Mouse (Mus musculus) CH12.LX (cell line): ENCODE data around the gene Atp9a.

Source experiments
- CTCF ChIP-seq, 2 experiments: IDR thresholded peaks in 1 of 2; conservative IDR thresholded peaks in 1 of 2; 2 replicates each; pipeline ENCODE4 v1.5.1; 2011 to 2012; ENCODE audit warnings: low read depth in 2 of 2, low read length in 2 of 2, improper control_type of control experiment in 1 of 2, inconsistent platforms in 1 of 2, mild to moderate bottlenecking in 1 of 2, moderate library complexity in 1 of 2
- EP300 ChIP-seq: IDR thresholded peaks from 2 replicates; pipeline ENCODE4 v1.6.1; 2011; ENCODE audit warnings: low read length, improper control_type of control experiment
- IRF4 ChIP-seq: IDR thresholded peaks from 2 replicates; pipeline ENCODE4 v1.6.1; 2014; ENCODE audit warnings: low read depth, mild to moderate bottlenecking, inconsistent platforms, low read length, improper control_type of control experiment
- ZC3H11A ChIP-seq: IDR thresholded peaks from 2 replicates; pipeline ENCODE4 v1.6.1; 2012; ENCODE audit warnings: low read depth, mild to moderate bottlenecking, inconsistent platforms, low read length, improper control_type of control experiment

- no peak for TF ChIP-seq ZC3H11A
- no peak for TF ChIP-seq CTCF (conservative IDR thresholded peaks at IDR 0.05 in 1 of 2, IDR thresholded peaks at IDR 0.05 in 1 of 2; ENCODE audit: low read depth in 2 of 2, low read length in 2 of 2)
- TF ChIP-seq EP300 = no peak
- TF ChIP-seq IRF4 = no peak
Measured at GRCm38 (mm10) chr2:168663216-168663615, 79.0 kb downstream of the Atp9a start.
